Mouse (Mus musculus) liver, embryonic 15.5 days (tissue): ENCODE results near the gene Scube1. TPM values are rescaled to one million over a fixed set of nuclear protein-coding genes. Genes with fewer than 3 reads are reported as not detected.

Experiments
- ATAC-seq: fragments of 200-750 bp; cut with Nextera tagmentation; 2 replicates; pipeline ENCODE4 v1.8.0; 2017; ENCODE audit warnings: moderate number of reproducible peaks, mild to moderate bottlenecking, moderate library complexity; ENCODE audit not compliant: insufficient read depth
- H3K27ac ChIP-seq: fragments of 300-500 bp; sonication (generic); replicated peaks from 2 replicates; pipeline ENCODE4 v1.5.1; 2015; ENCODE audit warnings: mild to moderate bottlenecking, inconsistent platforms
- H3K27me3 ChIP-seq: fragments of 300-500 bp; sonication (generic); 2 replicates; pipeline ENCODE4 v1.6.1; 2015; ENCODE audit warnings: mild to moderate bottlenecking, inconsistent platforms
- H3K36me3 ChIP-seq: fragments of 300-500 bp; sonication (generic); replicated peaks from 2 replicates; pipeline ENCODE4 v1.6.1; 2015; ENCODE audit warnings: moderate library complexity, mild to moderate bottlenecking, inconsistent platforms
- H3K4me1 ChIP-seq: fragments of 300-500 bp; sonication (generic); replicated peaks from 2 replicates; pipeline ENCODE4 v1.6.1; 2015; ENCODE audit warnings: inconsistent platforms
- H3K4me2 ChIP-seq: fragments of 300-500 bp; sonication (generic); 2 replicates; pipeline ENCODE4 v1.6.1; 2015; ENCODE audit warnings: moderate library complexity, mild to moderate bottlenecking, inconsistent platforms
- H3K4me3 ChIP-seq: fragments of 300-500 bp; sonication (generic); replicated peaks from 2 replicates; pipeline ENCODE4 v1.5.1; 2015; ENCODE audit warnings: mild to moderate bottlenecking, inconsistent platforms
- H3K9ac ChIP-seq: fragments of 300-500 bp; sonication (generic); 2 replicates; pipeline ENCODE4 v1.6.1; 2015; ENCODE audit warnings: moderate library complexity, mild to moderate bottlenecking, inconsistent platforms
- H3K9me3 ChIP-seq: fragments of 300-500 bp; sonication (generic); replicated peaks from 2 replicates; pipeline ENCODE4 v1.6.1; 2016; ENCODE audit warnings: inconsistent platforms
- WGBS: fragments of 180-500 bp; shearing (Covaris S2); methylation state at CpG from one replicate; pipeline ENCODE4 v1.1.7; 2015; ENCODE audit warnings: mixed read lengths; ENCODE audit not compliant: insufficient replicate concordance; 5-methylcytosine and 5-hydroxymethylcytosine counted together
- polyA plus RNA-seq: library from polyadenylated mRNA; unstranded; fragments of >200 nt; fragmentation: Nextera tagmentation; extraction: Ambion mirVana; gene quantifications from 2 replicates; pipeline ENCODE4 v1.2.1, GENCODE M21; 2015

The Scube1 gene
- polyA plus RNA-seq, 1 experiment from 2014 or later: 0.16 TPM

DNA sequence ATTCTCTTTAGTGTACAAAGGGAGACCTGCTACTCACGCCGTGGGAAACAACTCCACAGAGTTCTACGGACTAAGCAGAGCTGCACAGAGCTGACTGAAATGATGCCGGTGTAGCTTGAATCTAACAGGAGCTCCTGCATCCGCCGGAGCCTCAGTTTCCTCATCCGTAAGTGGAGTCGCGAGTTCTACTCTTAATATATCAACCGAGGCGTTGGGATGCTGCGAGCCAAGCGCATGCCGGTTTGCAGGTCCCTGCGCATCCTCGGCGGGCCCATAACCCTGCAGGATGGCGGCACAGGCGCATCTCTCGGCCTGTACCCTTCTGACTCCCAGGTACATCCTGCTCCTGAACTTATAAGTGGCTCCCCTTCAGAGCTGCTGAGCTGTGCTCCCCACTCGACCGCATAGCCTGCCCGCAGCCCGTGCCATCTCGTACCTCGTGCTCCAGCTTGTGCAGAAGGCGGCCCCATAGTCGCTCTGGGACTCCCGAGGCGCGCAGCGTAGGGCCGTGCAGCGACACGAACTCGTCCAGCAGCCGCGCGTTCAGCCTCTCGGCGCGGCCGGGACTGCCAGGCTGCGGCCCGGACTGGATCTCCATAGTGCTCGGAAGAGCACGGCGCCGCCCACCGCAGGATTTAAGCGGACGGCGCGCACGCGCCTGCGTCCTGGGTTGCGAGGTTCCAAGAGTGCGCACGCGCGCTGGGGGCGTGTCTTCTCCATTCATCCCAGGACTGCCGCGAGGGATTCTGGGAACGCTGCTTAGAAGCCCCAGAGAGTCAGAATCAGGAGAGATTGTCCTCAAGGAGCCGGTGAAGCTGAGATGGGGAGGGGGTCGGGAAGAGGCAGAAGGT is 130.1 kb downstream of the Scube1 start, which contains the start of gene Ttll12:
TSS of gene Ttll12 (minus strand) at position 645 of the 851 bp plus-strand sequence.
- Histone ChIP-seq H3K9ac (peak within 1 kb of the TSS; percentile 96), H3K9me3 (no peaks in the 10 kb centered on the region), H3K36me3 (peaks cover 28% of the 10 kb centered on the region), H3K27ac (peak within 1 kb of the TSS; percentile 99), H3K4me3 (peak within 1 kb of the TSS; percentile 96), H3K4me1 (peaks cover 66% of the 10 kb centered on the region), H3K27me3 (no peaks in the 10 kb centered on the region), H3K4me2 (peak within 1 kb of the TSS; percentile 87)
- WGBS: under 1% methylated on average over 68 of the region's 68 CpGs
- peak; percentile 66 for ATAC-seq

DNA sequence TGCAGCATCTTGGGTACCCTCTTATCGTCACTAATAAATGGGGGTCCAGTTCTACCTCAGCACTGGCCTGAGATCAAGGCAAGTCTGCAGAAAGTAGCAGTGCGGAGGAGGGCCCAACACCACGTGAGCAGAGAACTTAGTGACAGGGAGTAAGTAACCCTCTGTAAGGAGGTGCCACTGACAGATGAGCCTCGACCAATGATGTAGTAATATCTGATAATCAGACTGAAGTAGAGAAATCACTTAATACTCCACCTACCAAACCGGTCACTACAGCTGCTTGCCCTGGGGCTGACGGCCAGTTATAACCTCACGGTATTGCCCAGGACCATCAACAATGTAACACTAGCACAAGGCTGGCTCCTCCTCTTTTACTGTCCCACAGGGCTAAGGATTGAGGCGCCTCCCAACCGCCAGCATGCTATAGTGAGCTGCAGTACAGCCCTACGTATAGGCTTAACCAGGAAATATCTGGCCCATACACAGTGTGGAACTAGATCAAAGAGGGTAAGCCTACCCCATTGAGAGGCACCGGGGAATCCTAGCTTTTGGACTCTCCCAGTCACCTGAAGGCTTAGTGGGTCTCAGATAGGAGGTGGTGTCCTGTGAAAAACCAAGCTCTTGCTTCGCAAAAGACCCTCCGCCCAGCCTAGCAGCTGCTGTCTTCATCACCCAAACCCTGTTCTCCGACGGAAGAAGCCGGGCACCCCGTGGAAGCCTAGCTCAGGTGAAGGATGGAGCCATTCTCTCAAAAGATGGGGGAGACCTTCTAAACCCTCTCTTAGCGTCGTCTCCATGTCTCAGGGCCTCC is 130.9 kb downstream of the Scube1 start:
- Histone ChIP-seq H3K9ac (peak overlapping the region; percentile 96), H3K9me3 (no peaks in the 10 kb centered on the region), H3K27ac (peak overlapping the region; percentile 99), H3K36me3 (peaks cover 35% of the 10 kb centered on the region), H3K4me1 (peaks cover 68% of the 10 kb centered on the region), H3K4me2 (peak overlapping the region; percentile 87), H3K27me3 (no peaks in the 10 kb centered on the region), H3K4me3 (peak overlapping the region; percentile 96)
- WGBS: 8% methylated on average over 19 of the region's 19 CpGs
- peak; percentile 61 for ATAC-seq

DNA sequence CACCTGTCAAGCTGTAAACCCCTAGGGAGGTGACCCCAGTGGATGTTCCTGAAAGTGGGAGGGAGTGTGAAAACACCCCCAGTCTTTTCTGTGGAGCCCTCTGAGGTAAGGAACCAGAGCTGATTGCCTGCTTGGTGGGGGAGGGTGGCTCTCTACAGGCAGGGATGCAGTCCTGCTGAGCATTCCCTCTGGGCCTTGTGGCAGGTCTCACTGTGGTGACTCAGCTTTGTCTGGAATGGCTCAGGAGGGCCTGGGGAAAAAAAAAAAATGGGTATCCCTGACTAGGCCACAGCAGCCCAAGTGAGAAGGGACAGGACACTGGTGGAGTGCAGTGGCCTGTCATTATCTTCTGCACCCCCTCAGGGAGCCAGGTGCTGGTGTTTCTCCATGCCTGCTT is 131.6 kb downstream of the Scube1 start:
- peak overlapping the region; percentile 99 for H3K27ac ChIP-seq
- peak; percentile 38 for ATAC-seq

DNA sequence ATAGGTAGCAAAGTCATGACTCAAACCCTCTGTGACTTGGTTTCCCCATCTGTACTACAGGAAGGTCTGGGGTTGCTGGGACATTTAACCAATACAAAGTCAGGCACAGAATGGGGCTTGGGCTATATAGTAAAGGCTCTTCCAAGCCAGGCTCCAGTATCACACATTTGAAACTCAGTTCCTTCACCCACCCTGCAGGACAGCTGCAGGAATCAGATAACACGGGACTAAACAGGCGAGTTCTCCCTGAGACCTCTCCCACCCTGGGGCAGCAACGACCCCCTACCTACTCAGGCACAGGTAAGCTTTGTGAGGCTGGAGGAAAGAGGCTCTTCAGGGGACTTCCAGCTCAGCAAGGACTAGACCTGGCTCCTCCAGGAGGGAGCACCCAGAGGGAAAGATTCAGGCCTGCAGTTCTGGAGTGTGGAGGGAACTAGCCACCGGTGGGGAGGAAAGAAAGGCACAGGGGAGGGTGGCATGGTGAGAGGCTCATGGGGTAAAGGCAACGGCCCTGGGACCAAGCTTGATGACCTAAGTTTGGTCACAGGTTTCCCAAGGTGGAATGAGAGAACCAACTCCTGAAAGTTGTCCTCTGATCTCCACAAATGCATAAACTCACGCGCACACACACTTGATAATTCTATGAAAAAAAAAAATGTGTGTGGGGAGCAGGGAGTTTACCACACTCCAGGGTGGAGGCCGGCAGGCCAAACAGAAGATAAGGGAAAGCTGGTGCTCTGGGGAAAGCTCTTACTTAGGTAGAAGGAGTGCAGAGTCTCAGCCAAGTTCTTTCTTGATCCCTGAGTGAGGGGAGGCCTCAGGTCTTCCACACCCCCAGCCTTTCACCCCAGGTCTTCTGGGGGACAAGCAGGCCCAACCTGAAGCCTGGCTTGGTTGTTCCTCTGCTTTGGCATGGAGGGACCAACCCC is 132.3 kb downstream of the Scube1 start:
- Histone ChIP-seq H3K9ac (peak overlapping the region; percentile 96), H3K4me3 (peak overlapping the region; percentile 96), H3K27ac (peak overlapping the region; percentile 99), H3K27me3 (no peaks in the 10 kb centered on the region), H3K9me3 (no peaks in the 10 kb centered on the region), H3K4me2 (peak overlapping the region; percentile 87), H3K4me1 (peaks cover 68% of the 10 kb centered on the region), H3K36me3 (peaks cover 43% of the 10 kb centered on the region)
- peak; percentile 80 for ATAC-seq
- 16% methylated on average over 8 of the region's 8 CpGs for WGBS

More for the DNA sequence above, 131.6 kb downstream of the Scube1 start:
- Histone ChIP-seq H3K9me3 (no peaks in the 10 kb centered on the region), H3K4me3 (peak overlapping the region; percentile 96), H3K36me3 (peaks cover 41% of the 10 kb centered on the region), H3K27me3 (no peaks in the 10 kb centered on the region), H3K4me1 (peaks cover 68% of the 10 kb centered on the region), H3K9ac (peak overlapping the region; percentile 96), H3K4me2 (peak overlapping the region; percentile 87)

DNA sequence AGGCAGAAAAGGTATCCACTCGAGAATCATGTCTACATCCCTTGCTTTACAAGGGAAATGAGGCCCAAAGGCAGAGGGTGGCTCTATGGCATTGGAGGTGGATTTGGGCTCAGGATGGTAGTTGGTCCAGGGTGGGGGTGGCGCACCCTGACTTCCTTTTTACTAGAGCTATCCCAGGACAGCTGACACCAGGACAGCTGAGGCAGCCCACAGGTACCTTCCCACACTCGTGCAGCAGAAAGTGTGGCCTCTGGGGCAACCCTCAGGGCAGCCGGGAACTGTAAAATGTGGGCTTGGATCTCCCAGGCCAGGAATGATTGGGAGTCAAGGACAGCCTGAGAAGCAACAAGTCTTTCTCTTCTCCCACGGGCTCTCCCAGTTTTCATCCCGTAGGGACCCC is 133.1 kb downstream of the Scube1 start:
- peak overlapping the region; percentile 99 for H3K27ac ChIP-seq
- no peak for ATAC-seq
- peak overlapping the region; percentile 96 for H3K4me3 ChIP-seq
- 48% methylated on average over 6 of the region's 6 CpGs for WGBS
- H3K4me1 ChIP-seq: peaks cover 63% of the 10 kb centered on the region
- H3K9ac ChIP-seq: peak overlapping the region; percentile 96
- H3K4me2 ChIP-seq: peak overlapping the region; percentile 87
- peaks cover 45% of the 10 kb centered on the region for H3K36me3 ChIP-seq
- no peaks in the 10 kb centered on the region for H3K27me3 ChIP-seq
- no peaks in the 10 kb centered on the region for H3K9me3 ChIP-seq

DNA sequence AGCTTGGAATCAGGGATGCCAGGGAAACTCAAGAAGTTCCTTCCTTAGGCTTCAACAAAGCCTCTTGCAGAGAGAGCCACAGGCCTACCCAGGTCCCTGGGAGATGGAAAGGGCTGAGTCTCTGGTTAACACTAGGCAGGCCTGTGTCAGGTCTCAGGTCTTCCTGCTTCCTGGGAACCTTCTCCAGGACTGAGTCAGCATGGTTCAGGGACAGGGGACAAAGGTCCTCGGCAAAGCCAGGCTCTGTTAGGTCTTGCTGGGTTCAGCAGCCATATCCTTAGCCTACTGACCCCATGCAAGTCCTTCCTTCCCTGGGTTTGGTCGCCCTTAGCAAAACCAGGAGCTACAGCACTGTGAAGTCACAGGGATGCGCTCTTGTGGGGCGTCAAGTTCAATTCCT is 134.0 kb downstream of the Scube1 start:
- H3K9me3 ChIP-seq: no peaks in the 10 kb centered on the region
- H3K27ac ChIP-seq: peak overlapping the region; percentile 99
- no peaks in the 10 kb centered on the region for H3K27me3 ChIP-seq
- peak overlapping the region; percentile 96; the same call in 1 of the 2 replicates for H3K9ac ChIP-seq
- 82% methylated on average over 4 of the region's 4 CpGs for WGBS
- peaks cover 55% of the 10 kb centered on the region for H3K36me3 ChIP-seq
- peak overlapping the region; percentile 96; the same call in 1 of the 2 replicates for H3K4me3 ChIP-seq
- H3K4me1 ChIP-seq: peaks cover 54% of the 10 kb centered on the region
- ATAC-seq: no peak
- H3K4me2 ChIP-seq: peak overlapping the region; percentile 87

DNA sequence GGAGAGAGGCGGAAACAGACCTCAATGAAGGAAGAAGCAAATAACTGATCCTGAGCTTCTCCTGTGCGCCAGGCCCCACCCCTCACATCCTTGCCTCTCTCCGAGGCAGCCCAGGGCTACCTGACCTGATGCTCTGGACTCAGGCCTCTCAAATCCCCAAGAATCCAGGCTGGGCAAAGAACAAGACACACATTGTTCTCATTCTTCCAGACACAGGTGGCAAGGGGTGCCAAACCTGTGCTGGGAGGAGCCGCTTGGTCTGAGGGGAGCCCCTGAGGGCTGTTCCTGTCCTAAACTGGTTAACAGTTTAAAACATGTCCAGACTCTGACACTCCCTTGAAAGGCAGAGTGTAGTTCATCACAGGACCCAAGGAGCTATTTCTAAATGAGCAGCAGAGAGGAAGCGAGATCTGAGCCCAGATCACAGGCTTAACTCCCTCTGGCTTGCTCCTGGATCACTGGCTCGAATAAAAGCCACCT is 140.0 kb downstream of the Scube1 start:
- peaks cover 97% of the 10 kb centered on the region for H3K36me3 ChIP-seq
- H3K9ac ChIP-seq: no peak overlapping the region
- no peak overlapping the region for H3K4me2 ChIP-seq
- peaks cover 23% of the 10 kb centered on the region for H3K4me1 ChIP-seq
- WGBS: 85% methylated on average over 6 of the region's 6 CpGs
- H3K4me3 ChIP-seq: no peak overlapping the region
- peak overlapping the region; percentile 74 for H3K27ac ChIP-seq
- no peak for ATAC-seq
- no peaks in the 10 kb centered on the region for H3K9me3 ChIP-seq
- no peaks in the 10 kb centered on the region for H3K27me3 ChIP-seq

DNA sequence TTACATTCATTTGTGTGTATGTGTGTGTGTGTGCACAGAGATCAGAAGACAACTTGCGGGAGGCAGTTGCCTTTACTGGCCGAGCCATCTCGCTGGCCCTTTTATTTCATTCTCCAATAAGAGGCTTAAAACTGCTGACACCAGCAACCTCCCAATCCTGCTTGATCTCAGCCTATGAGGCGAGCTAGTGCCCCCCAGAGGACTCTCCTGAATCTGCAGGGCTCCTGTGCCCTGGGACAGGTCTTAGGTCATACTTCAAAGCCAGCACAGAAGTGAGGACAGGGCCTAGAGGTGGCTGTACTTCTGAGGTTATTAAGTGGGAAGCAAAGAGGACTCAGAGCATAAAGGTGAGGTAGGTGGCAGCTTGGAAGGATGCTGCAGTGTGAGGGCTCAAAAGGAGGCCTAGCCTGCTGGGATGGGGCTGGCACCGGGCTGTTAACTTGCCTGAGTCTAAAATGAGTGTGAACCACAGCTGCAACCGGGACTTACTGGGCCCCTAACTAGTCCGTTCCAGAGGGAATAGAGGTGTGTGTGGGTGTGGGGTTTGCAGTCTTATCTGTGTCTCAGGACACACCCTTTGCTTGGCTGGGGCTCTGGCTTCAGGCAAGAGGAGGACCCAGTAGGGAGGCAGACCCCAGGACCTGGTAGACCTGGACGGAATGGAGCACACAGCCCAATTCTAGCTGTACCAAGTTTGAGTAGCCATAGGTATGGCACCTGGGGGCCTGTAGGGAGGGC is 141.2 kb downstream of the Scube1 start:
- Histone ChIP-seq H3K36me3 (peaks cover 99% of the 10 kb centered on the region), H3K4me3 (peak overlapping the region; percentile 10; the same call in 1 of the 2 replicates), H3K9me3 (no peaks in the 10 kb centered on the region), H3K4me2 (peak overlapping the region; percentile 56), H3K4me1 (peaks cover 21% of the 10 kb centered on the region), H3K27ac (peak overlapping the region; percentile 74), H3K9ac (peak overlapping the region; percentile 35; the same call in 1 of the 2 replicates), H3K27me3 (no peaks in the 10 kb centered on the region)
- ATAC-seq: peak; percentile 83
- 57% methylated on average over 8 of the region's 8 CpGs for WGBS

DNA sequence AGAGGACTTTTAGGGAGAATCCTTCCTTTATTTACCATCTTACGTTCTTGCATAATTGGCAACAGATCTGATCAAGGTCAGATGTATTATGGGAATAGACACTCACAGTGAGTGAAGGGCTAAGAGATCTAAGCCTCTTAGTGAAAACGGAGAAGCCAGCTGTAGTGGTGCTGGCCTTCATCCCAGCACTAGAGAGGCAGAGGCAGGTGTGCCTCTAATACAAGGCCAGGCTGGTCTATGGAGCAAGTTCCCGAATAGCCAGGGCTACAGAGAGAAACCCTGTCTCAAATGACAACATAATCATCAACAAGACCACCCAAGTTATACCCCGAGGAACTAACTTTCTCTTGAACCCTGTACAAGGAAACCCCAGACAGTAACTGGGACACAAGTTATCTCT is 141.9 kb downstream of the Scube1 start:
- Histone ChIP-seq H3K9me3 (no peaks in the 10 kb centered on the region), H3K27me3 (no peaks in the 10 kb centered on the region), H3K36me3 (peaks cover 99% of the 10 kb centered on the region), H3K4me1 (peaks cover 21% of the 10 kb centered on the region), H3K4me3 (no peak overlapping the region), H3K27ac (peak overlapping the region; percentile 74; the same call in 1 of the 2 replicates), H3K9ac (no peak overlapping the region), H3K4me2 (no peak overlapping the region; the same call in 1 of the 2 replicates)
- 86% methylated on average over 4 of the region's 4 CpGs for WGBS
- no peak for ATAC-seq

DNA sequence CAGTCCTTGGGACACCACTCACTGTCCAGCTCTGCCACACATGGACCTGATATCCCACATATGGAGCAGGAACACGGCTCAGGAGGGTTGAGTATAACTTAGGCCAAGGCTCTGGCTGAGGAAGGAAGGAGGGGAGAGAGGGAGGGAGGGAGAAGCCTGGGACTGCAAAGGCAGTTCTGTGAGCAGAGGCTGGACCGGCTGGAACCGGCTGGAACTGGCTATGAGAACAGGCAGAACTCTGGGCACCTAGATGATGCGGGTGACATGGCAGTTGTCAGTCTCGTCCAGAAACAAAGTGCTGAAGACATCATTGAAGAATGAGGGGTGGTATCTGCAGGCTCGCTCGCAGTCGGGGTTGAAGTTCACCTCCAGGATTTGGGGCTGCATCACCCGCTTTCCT is 148.2 kb downstream of the Scube1 start:
- no peak for ATAC-seq
- Histone ChIP-seq H3K4me3 (no peak overlapping the region), H3K9me3 (no peaks in the 10 kb centered on the region), H3K27me3 (no peaks in the 10 kb centered on the region), H3K9ac (no peak overlapping the region), H3K36me3 (peaks cover 96% of the 10 kb centered on the region), H3K4me2 (no peak overlapping the region), H3K4me1 (no peaks in the 10 kb centered on the region; the same call in 1 of the 2 replicates), H3K27ac (no peak overlapping the region)
- 85% methylated on average over 9 of the region's 9 CpGs for WGBS
